Mouse (Mus musculus): ENCODE measurements around the gene Hcn3. TPM values are rescaled to one million over a fixed set of nuclear protein-coding genes. Genes with fewer than 3 reads are reported as not detected.

Gene Hcn3
- polyA plus RNA-seq, 1 experiment from 2014 or later = 39.6 TPM

- no peaks in the 10 kb centered on the region for H3K27me3 ChIP-seq (replicated peaks; ENCODE audit: control insufficient read depth, insufficient read depth, low read length)
- no peak overlapping the region for H3K27ac ChIP-seq (ENCODE audit: low read length)
- no peak overlapping the region for H3K9ac ChIP-seq (replicated peaks; ENCODE audit: low read depth, low read length)
- ATAC-seq = no peak
- 73% methylated on average over 1 of the region's 1 CpGs for WGBS
- no peak overlapping the region for H3K4me2 ChIP-seq (ENCODE audit: low read length)
- H3K9me3 ChIP-seq (ENCODE audit: control insufficient read depth, low read length) = no peaks in the 10 kb centered on the region
- no peaks in the 10 kb centered on the region for H3K4me1 ChIP-seq (replicated peaks; ENCODE audit: control insufficient read depth, insufficient read depth, low read length)
- no peaks in the 10 kb centered on the region for H3K36me3 ChIP-seq (ENCODE audit: control insufficient read depth, insufficient read depth)
- H3K4me3 ChIP-seq (replicated peaks; ENCODE audit: low read length) = no peak overlapping the region
Observed at GRCm38 (mm10) chr3:89108146-89108545, 51.9 kb downstream of the Hcn3 start.

GRCm38 (mm10) chr3:89107545-89107944 lies 52.5 kb downstream of the Hcn3 start:
- no peak overlapping the region for H3K27ac ChIP-seq (ENCODE audit: low read length)
- H3K4me2 ChIP-seq (ENCODE audit: low read length) = no peak overlapping the region
- no peaks in the 10 kb centered on the region for H3K4me1 ChIP-seq (replicated peaks; ENCODE audit: control insufficient read depth, insufficient read depth, low read length)
- H3K27me3 ChIP-seq (replicated peaks; ENCODE audit: control insufficient read depth, insufficient read depth, low read length) = no peaks in the 10 kb centered on the region
- H3K9me3 ChIP-seq (ENCODE audit: control insufficient read depth, low read length) = no peaks in the 10 kb centered on the region
- WGBS = 76% methylated on average over 3 of the region's 3 CpGs
- H3K4me3 ChIP-seq (replicated peaks; ENCODE audit: low read length) = no peak overlapping the region
- H3K36me3 ChIP-seq (ENCODE audit: control insufficient read depth, insufficient read depth) = no peaks in the 10 kb centered on the region
- no peak for ATAC-seq
- no peak overlapping the region for H3K9ac ChIP-seq (replicated peaks; ENCODE audit: low read depth, low read length)

GRCm38 (mm10) chr3:89106881-89107280 lies 53.1 kb downstream of the Hcn3 start:
- no peaks in the 10 kb centered on the region for H3K27me3 ChIP-seq (replicated peaks; ENCODE audit: control insufficient read depth, insufficient read depth, low read length)
- H3K9ac ChIP-seq (replicated peaks; ENCODE audit: low read depth, low read length) = no peak overlapping the region
- no peaks in the 10 kb centered on the region for H3K9me3 ChIP-seq (ENCODE audit: control insufficient read depth, low read length)
- H3K4me2 ChIP-seq (ENCODE audit: low read length) = no peak overlapping the region
- H3K27ac ChIP-seq (ENCODE audit: low read length) = no peak overlapping the region
- no peaks in the 10 kb centered on the region for H3K36me3 ChIP-seq (ENCODE audit: control insufficient read depth, insufficient read depth)
- no peak for ATAC-seq
- 0 out of 2 replicates have a peak, but pooled peaks cover 3% of the 10 kb centered on the region for H3K4me1 ChIP-seq (replicated peaks; ENCODE audit: control insufficient read depth, insufficient read depth, low read length)
- H3K4me3 ChIP-seq (replicated peaks; ENCODE audit: low read length) = no peak overlapping the region

- H3K4me2 ChIP-seq (ENCODE audit: low read length) = no peak overlapping the region
- peaks cover 1% of the 10 kb centered on the region; the same call in 1 of the 2 replicates for H3K36me3 ChIP-seq (ENCODE audit: control insufficient read depth, insufficient read depth)
- no peaks in the 10 kb centered on the region for H3K27me3 ChIP-seq (replicated peaks; ENCODE audit: control insufficient read depth, insufficient read depth, low read length)
- WGBS = 77% methylated on average over 4 of the region's 4 CpGs
- no peak overlapping the region for H3K4me3 ChIP-seq (replicated peaks; ENCODE audit: low read length)
- H3K4me1 ChIP-seq (replicated peaks; ENCODE audit: control insufficient read depth, insufficient read depth, low read length) = peaks cover 22% of the 10 kb centered on the region
- no peak overlapping the region for H3K9ac ChIP-seq (replicated peaks; ENCODE audit: low read depth, low read length)
- ATAC-seq = no peak
- no peak overlapping the region for H3K27ac ChIP-seq (ENCODE audit: low read length)
- H3K9me3 ChIP-seq (ENCODE audit: control insufficient read depth, low read length) = no peaks in the 10 kb centered on the region
Observed at GRCm38 (mm10) chr3:89103291-89103595, 56.8 kb downstream of the Hcn3 start.

- H3K4me3 ChIP-seq (replicated peaks; ENCODE audit: low read length) = peak overlapping the region; percentile 70
- no peaks in the 10 kb centered on the region for H3K9me3 ChIP-seq (ENCODE audit: control insufficient read depth, low read length)
- H3K27me3 ChIP-seq (replicated peaks; ENCODE audit: control insufficient read depth, insufficient read depth, low read length) = no peaks in the 10 kb centered on the region
- no peak for ATAC-seq
- peak overlapping the region; percentile 53 for H3K4me2 ChIP-seq (ENCODE audit: low read length)
- peaks cover 4% of the 10 kb centered on the region; the same call in 1 of the 2 replicates for H3K36me3 ChIP-seq (ENCODE audit: control insufficient read depth, insufficient read depth)
- H3K27ac ChIP-seq (ENCODE audit: low read length) = peak overlapping the region; percentile 80
- H3K4me1 ChIP-seq (replicated peaks; ENCODE audit: control insufficient read depth, insufficient read depth, low read length) = peaks cover 22% of the 10 kb centered on the region
- WGBS = 67% methylated on average over 12 of the region's 12 CpGs
- no peak overlapping the region for H3K9ac ChIP-seq (replicated peaks; ENCODE audit: low read depth, low read length)
Observed at GRCm38 (mm10) chr3:89102495-89103290, 57.3 kb downstream of the Hcn3 start.

- H3K4me3 ChIP-seq (replicated peaks; ENCODE audit: low read length) = peak within 1 kb of the TSS; percentile 70
- peak within 1 kb of the TSS; percentile 80 for H3K27ac ChIP-seq (ENCODE audit: low read length)
- no peaks in the 10 kb centered on the region for H3K9me3 ChIP-seq (ENCODE audit: control insufficient read depth, low read length)
- ATAC-seq = peak; percentile 99
- 0% methylated on average over 26 of the region's 26 CpGs for WGBS
- H3K9ac ChIP-seq (replicated peaks; ENCODE audit: low read depth, low read length) = peak within 1 kb of the TSS; percentile 64
- H3K27me3 ChIP-seq (replicated peaks; ENCODE audit: control insufficient read depth, insufficient read depth, low read length) = no peaks in the 10 kb centered on the region
- peaks cover 6% of the 10 kb centered on the region; the same call in 1 of the 2 replicates for H3K36me3 ChIP-seq (ENCODE audit: control insufficient read depth, insufficient read depth)
- H3K4me1 ChIP-seq (replicated peaks; ENCODE audit: control insufficient read depth, insufficient read depth, low read length) = peaks cover 22% of the 10 kb centered on the region
- peak within 1 kb of the TSS; percentile 85 for H3K4me2 ChIP-seq (ENCODE audit: low read length)
Observed at GRCm38 (mm10) chr3:89101812-89102494, 58.0 kb downstream of the Hcn3 start, which contains the start of gene Fdps. Gene Fdps (minus strand): TSS chr3:89101959.

- Histone ChIP-seq H3K4me2 (ENCODE audit: low read length) (peak overlapping the region; percentile 85), H3K4me3 (replicated peaks; ENCODE audit: low read length) (peak overlapping the region; percentile 70), H3K27me3 (replicated peaks; ENCODE audit: control insufficient read depth, insufficient read depth, low read length) (no peaks in the 10 kb centered on the region), H3K4me1 (replicated peaks; ENCODE audit: control insufficient read depth, insufficient read depth, low read length) (peaks cover 22% of the 10 kb centered on the region), H3K9ac (replicated peaks; ENCODE audit: low read depth, low read length) (peak overlapping the region; percentile 64), H3K9me3 (ENCODE audit: control insufficient read depth, low read length) (no peaks in the 10 kb centered on the region), H3K27ac (ENCODE audit: low read length) (peak overlapping the region; percentile 56; the same call in 1 of the 2 replicates), H3K36me3 (ENCODE audit: control insufficient read depth, insufficient read depth) (peaks cover 8% of the 10 kb centered on the region)
- WGBS = 0% methylated on average over 19 of the region's 19 CpGs
- ATAC-seq = peak; percentile 19
Observed at GRCm38 (mm10) chr3:89101459-89101811, 58.6 kb downstream of the Hcn3 start.

- H3K36me3 ChIP-seq (ENCODE audit: control insufficient read depth, insufficient read depth) = peaks cover 11% of the 10 kb centered on the region
- ATAC-seq = no peak
- WGBS = 15% methylated on average over 7 of the region's 7 CpGs
Observed at GRCm38 (mm10) chr3:89100811-89101210, 59.2 kb downstream of the Hcn3 start, which contains the start of gene Gm43738. Gene Gm43738 (minus strand): TSS chr3:89101099.

More at GRCm38 (mm10) chr3:89100811-89101210, 59.2 kb downstream of the Hcn3 start, which contains the start of gene Gm43738:
- H3K4me2 ChIP-seq (ENCODE audit: low read length) = peak within 1 kb of the TSS; percentile 85
- no peaks in the 10 kb centered on the region for H3K9me3 ChIP-seq (ENCODE audit: control insufficient read depth, low read length)
- no peaks in the 10 kb centered on the region for H3K27me3 ChIP-seq (replicated peaks; ENCODE audit: control insufficient read depth, insufficient read depth, low read length)
- H3K27ac ChIP-seq (ENCODE audit: low read length) = peak within 1 kb of the TSS; percentile 56; the same call in 1 of the 2 replicates
- peaks cover 22% of the 10 kb centered on the region for H3K4me1 ChIP-seq (replicated peaks; ENCODE audit: control insufficient read depth, insufficient read depth, low read length)
- peak within 1 kb of the TSS; percentile 64 for H3K9ac ChIP-seq (replicated peaks; ENCODE audit: low read depth, low read length)
- peak within 1 kb of the TSS; percentile 70 for H3K4me3 ChIP-seq (replicated peaks; ENCODE audit: low read length)
